Mouse (Mus musculus) intestine, embryonic 16.5 days (tissue): ENCODE results near the gene Cers6. TPM values are rescaled to one million over a fixed set of nuclear protein-coding genes. Genes with fewer than 3 reads are reported as not detected.
A peak's percentile ranks its signal among the peaks of the same experiment; 100 is the strongest.

ENCODE experiments used
- ATAC-seq: fragments of 200-750 bp; cut with Nextera tagmentation; 2 replicates; pipeline ENCODE4 v1.8.0; 2017; ENCODE audit warnings: moderate TSS enrichment, moderate library complexity
- H3K27ac ChIP-seq: fragments of 300-500 bp; sonication (generic); 2 replicates; pipeline ENCODE4 v1.5.1; 2014; ENCODE audit warnings: mild to moderate bottlenecking, low read length
- H3K27me3 ChIP-seq: fragments of 300-500 bp; sonication (generic); replicated peaks from 2 replicates; pipeline ENCODE4 v1.6.1; 2014; ENCODE audit warnings: low read length, control low read depth, mixed read lengths; ENCODE audit not compliant: control insufficient read depth, insufficient read depth
- H3K36me3 ChIP-seq: fragments of 300-500 bp; sonication (generic); 2 replicates; pipeline ENCODE4 v1.6.1; 2014; ENCODE audit warnings: low read length, control low read depth; ENCODE audit not compliant: control insufficient read depth, insufficient read depth
- H3K4me1 ChIP-seq: fragments of 300-500 bp; sonication (generic); 2 replicates; pipeline ENCODE4 v1.6.1; 2014; ENCODE audit warnings: low read length, control low read depth, mixed read lengths; ENCODE audit not compliant: control insufficient read depth, insufficient read depth
- H3K4me2 ChIP-seq: fragments of 300-500 bp; sonication (generic); 2 replicates; pipeline ENCODE4 v1.6.1; 2014; ENCODE audit warnings: low read depth, low read length, control low read depth
- H3K4me3 ChIP-seq: fragments of 300-500 bp; sonication (generic); 2 replicates; pipeline ENCODE4 v1.5.1; 2014; ENCODE audit warnings: mild to moderate bottlenecking, low read length
- H3K9ac ChIP-seq: fragments of 300-500 bp; sonication (generic); 2 replicates; pipeline ENCODE4 v1.6.1; 2014; ENCODE audit warnings: low read depth, low read length
- H3K9me3 ChIP-seq: fragments of 300-500 bp; sonication (generic); 2 replicates; pipeline ENCODE4 v1.6.1; 2016; ENCODE audit warnings: low read length, control low read depth; ENCODE audit not compliant: control insufficient read depth
- WGBS: fragments of 180-500 bp; shearing (Covaris S2); extraction: QIAGEN DNeasy Blood & Tissue Kit; methylation state at CpG from one replicate; pipeline ENCODE4 v1.1.7; 2014; 5-methylcytosine and 5-hydroxymethylcytosine counted together
- polyA plus RNA-seq: library from polyadenylated mRNA; unstranded; fragments of >200 nt; fragmentation: Nextera tagmentation; extraction: Ambion mirVana; gene quantifications from 2 replicates; pipeline ENCODE4 v1.2.1, GENCODE M21; 2015

Cers6 gene
- polyA plus RNA-seq, 1 experiment from 2014 or later = 39.6 TPM

GRCm38 (mm10) chr2:69125425-69125824, 264.2 kb downstream of the Cers6 start:
- H3K27me3 ChIP-seq = no peaks in the 10 kb centered on the region
- 75% methylated on average over 3 of the region's 3 CpGs for WGBS

GRCm38 (mm10) chr2:69128321-69128720, 267.1 kb downstream of the Cers6 start:
- 79% methylated on average over 7 of the region's 7 CpGs for WGBS
- Histone ChIP-seq H3K27ac (no peak overlapping the region), H3K27me3 (no peaks in the 10 kb centered on the region), H3K4me1 (no peaks in the 10 kb centered on the region; the same call in 1 of the 2 replicates), H3K9me3 (no peaks in the 10 kb centered on the region), H3K9ac (no peak overlapping the region), H3K36me3 (no peaks in the 10 kb centered on the region), H3K4me2 (no peak overlapping the region), H3K4me3 (no peak overlapping the region)
- ATAC-seq = no peak

More at GRCm38 (mm10) chr2:69125425-69125824, 264.2 kb downstream of the Cers6 start:
- H3K9me3 ChIP-seq = no peaks in the 10 kb centered on the region
- no peak for ATAC-seq
- H3K36me3 ChIP-seq = no peaks in the 10 kb centered on the region
- H3K9ac ChIP-seq = no peak overlapping the region
- H3K4me3 ChIP-seq = no peak overlapping the region
- no peak overlapping the region for H3K27ac ChIP-seq
- H3K4me2 ChIP-seq = no peak overlapping the region
- no peaks in the 10 kb centered on the region; the same call in 1 of the 2 replicates for H3K4me1 ChIP-seq

GRCm38 (mm10) chr2:69128921-69129395, 267.7 kb downstream of the Cers6 start:
- Histone ChIP-seq H3K9ac (no peak overlapping the region), H3K36me3 (no peaks in the 10 kb centered on the region)
- ATAC-seq = peak; percentile 79

GRCm38 (mm10) chr2:69129425-69130210, 268.4 kb downstream of the Cers6 start:
- no peaks in the 10 kb centered on the region for H3K27me3 ChIP-seq
- no peak overlapping the region for H3K4me2 ChIP-seq
- H3K9me3 ChIP-seq = no peaks in the 10 kb centered on the region
- H3K4me3 ChIP-seq = no peak overlapping the region
- WGBS = 65% methylated on average over 7 of the region's 7 CpGs
- ATAC-seq = no peak
- no peak overlapping the region for H3K9ac ChIP-seq
- H3K36me3 ChIP-seq = no peaks in the 10 kb centered on the region
- H3K4me1 ChIP-seq = no peaks in the 10 kb centered on the region; the same call in 1 of the 2 replicates
- peak overlapping the region; percentile 26 for H3K27ac ChIP-seq

More at GRCm38 (mm10) chr2:69128921-69129395, 267.7 kb downstream of the Cers6 start:
- H3K4me1 ChIP-seq = no peaks in the 10 kb centered on the region; the same call in 1 of the 2 replicates
- no peak overlapping the region for H3K4me3 ChIP-seq
- no peaks in the 10 kb centered on the region for H3K27me3 ChIP-seq
- 43% methylated on average over 10 of the region's 10 CpGs for WGBS
- no peaks in the 10 kb centered on the region for H3K9me3 ChIP-seq
- H3K4me2 ChIP-seq = peak overlapping the region; percentile 1; the same call in 1 of the 2 replicates
- H3K27ac ChIP-seq = peak overlapping the region; percentile 26

- peaks cover 9% of the 10 kb centered on the region for H3K4me1 ChIP-seq
- no peaks in the 10 kb centered on the region for H3K36me3 ChIP-seq
- 60% methylated on average over 3 of the region's 3 CpGs for WGBS
- ATAC-seq = no peak
- H3K4me3 ChIP-seq = no peak overlapping the region
- H3K9ac ChIP-seq = no peak overlapping the region
- H3K9me3 ChIP-seq = no peaks in the 10 kb centered on the region
- no peak overlapping the region for H3K4me2 ChIP-seq
- no peaks in the 10 kb centered on the region for H3K27me3 ChIP-seq
- no peak overlapping the region for H3K27ac ChIP-seq
Observed at GRCm38 (mm10) chr2:69132046-69132445, 270.8 kb downstream of the Cers6 start.

GRCm38 (mm10) chr2:69132488-69133040, 271.3 kb downstream of the Cers6 start:
- ATAC-seq = no peak
- no peak overlapping the region for H3K4me2 ChIP-seq
- no peak overlapping the region for H3K27ac ChIP-seq
- peaks cover 9% of the 10 kb centered on the region for H3K4me1 ChIP-seq
- no peak overlapping the region for H3K9ac ChIP-seq
- H3K27me3 ChIP-seq = no peaks in the 10 kb centered on the region
- no peak overlapping the region for H3K4me3 ChIP-seq
- no peaks in the 10 kb centered on the region for H3K9me3 ChIP-seq
- H3K36me3 ChIP-seq = no peaks in the 10 kb centered on the region
- WGBS = 53% methylated on average over 5 of the region's 5 CpGs

GRCm38 (mm10) chr2:69134186-69134585, 272.9 kb downstream of the Cers6 start:
- Histone ChIP-seq H3K4me2 (no peak overlapping the region), H3K9me3 (no peaks in the 10 kb centered on the region), H3K27me3 (no peaks in the 10 kb centered on the region), H3K36me3 (no peaks in the 10 kb centered on the region), H3K9ac (no peak overlapping the region), H3K4me3 (no peak overlapping the region), H3K4me1 (peaks cover 9% of the 10 kb centered on the region), H3K27ac (peak overlapping the region; percentile 68)
- 61% methylated on average over 1 of the region's 1 CpGs for WGBS
- peak; percentile 6; the same call in 1 of the 2 replicates for ATAC-seq

GRCm38 (mm10) chr2:69134937-69135336, 273.7 kb downstream of the Cers6 start:
- peak overlapping the region; percentile 68 for H3K27ac ChIP-seq
- H3K36me3 ChIP-seq = no peaks in the 10 kb centered on the region
- no peaks in the 10 kb centered on the region for H3K27me3 ChIP-seq
- peaks cover 9% of the 10 kb centered on the region for H3K4me1 ChIP-seq
- ATAC-seq = peak; percentile 14; the same call in 1 of the 2 replicates
- WGBS = 60% methylated on average over 9 of the region's 9 CpGs
- H3K4me3 ChIP-seq = peak overlapping the region; percentile 49; the same call in 1 of the 2 replicates
- H3K9ac ChIP-seq = peak overlapping the region; percentile 44; the same call in 1 of the 2 replicates
- no peaks in the 10 kb centered on the region for H3K9me3 ChIP-seq
- H3K4me2 ChIP-seq = peak overlapping the region; percentile 44
